Mouse (Mus musculus): ENCODE measurements around the gene Eml6.
"Not testable (repeated sequence)": the region's sequence is repeated elsewhere in the genome, so short reads cannot be mapped to it uniquely, and the experiment has no call there.

Eml6 gene

GRCm38 (mm10) chr11:29840606-29841227 lies 185.1 kb downstream of the Eml6 start:
- no peak for DNase-seq (ENCODE audit: extremely low spot score)

- no peak for DNase-seq (ENCODE audit: extremely low spot score)
Measured at GRCm38 (mm10) chr11:29839781-29840180, 186.1 kb downstream of the Eml6 start.

GRCm38 (mm10) chr11:29837066-29837465 lies 188.8 kb downstream of the Eml6 start:
- no peak for DNase-seq (ENCODE audit: extremely low spot score)

GRCm38 (mm10) chr11:29827729-29828128 lies 198.1 kb downstream of the Eml6 start:
- no peak for DNase-seq (ENCODE audit: extremely low spot score)

GRCm38 (mm10) chr11:29826001-29826400 lies 199.8 kb downstream of the Eml6 start:
- no peak for DNase-seq (ENCODE audit: extremely low spot score)

GRCm38 (mm10) chr11:29825271-29825718 lies 200.5 kb downstream of the Eml6 start, which contains the start of gene 4931440F15Rik:
4931440F15Rik (minus strand) TSS chr11:29825668.
- not testable (repeated sequence) for DNase-seq (ENCODE audit: extremely low spot score)

- peak; percentile 7 for DNase-seq (ENCODE audit: extremely low spot score)
Measured at GRCm38 (mm10) chr11:29824474-29825270, 201.2 kb downstream of the Eml6 start.

GRCm38 (mm10) chr11:29823141-29823540 lies 202.7 kb downstream of the Eml6 start:
- DNase-seq (ENCODE audit: extremely low spot score) = no peak

GRCm38 (mm10) chr11:29815670-29816069 lies 210.2 kb downstream of the Eml6 start:
- DNase-seq (ENCODE audit: extremely low spot score) = no peak

GRCm38 (mm10) chr11:29815261-29815660 lies 210.6 kb downstream of the Eml6 start:
- no peak for DNase-seq (ENCODE audit: extremely low spot score)

GRCm38 (mm10) chr11:29813267-29813666 lies 212.6 kb downstream of the Eml6 start:
- DNase-seq (ENCODE audit: extremely low spot score) = no peak

GRCm38 (mm10) chr11:29812475-29812874 lies 213.4 kb downstream of the Eml6 start:
- no peak for DNase-seq (ENCODE audit: extremely low spot score)

GRCm38 (mm10) chr11:29810324-29810723 lies 215.5 kb downstream of the Eml6 start:
- DNase-seq (ENCODE audit: extremely low spot score) = no peak

- no peak for DNase-seq (ENCODE audit: extremely low spot score)
Measured at GRCm38 (mm10) chr11:29808981-29809589, 216.7 kb downstream of the Eml6 start.

GRCm38 (mm10) chr11:29808173-29808980 lies 217.5 kb downstream of the Eml6 start:
- DNase-seq (ENCODE audit: extremely low spot score) = no peak

- no peak for DNase-seq (ENCODE audit: extremely low spot score)
Measured at GRCm38 (mm10) chr11:29807325-29807724, 218.5 kb downstream of the Eml6 start.

GRCm38 (mm10) chr11:29801432-29802427 lies 224.1 kb downstream of the Eml6 start:
- no peak for DNase-seq (ENCODE audit: extremely low spot score)

GRCm38 (mm10) chr11:29799839-29800238 lies 226.0 kb downstream of the Eml6 start:
- DNase-seq (ENCODE audit: extremely low spot score) = no peak

- no peak for DNase-seq (ENCODE audit: extremely low spot score)
Measured at GRCm38 (mm10) chr11:29795106-29795505, 230.7 kb downstream of the Eml6 start.

GRCm38 (mm10) chr11:29794475-29794874 lies 231.4 kb downstream of the Eml6 start:
- no peak for DNase-seq (ENCODE audit: extremely low spot score)

- DNase-seq (ENCODE audit: extremely low spot score) = no peak
Measured at GRCm38 (mm10) chr11:29790796-29791195, 235.0 kb downstream of the Eml6 start.
